Mouse (Mus musculus) heart, adult 2 months (tissue): Measurements from ENCODE around the gene Tenm4.

Experiments used
- CTCF ChIP-seq: fragments of 200-600 bp; IDR thresholded peaks from 2 replicates; pipeline ENCODE4 v1.8.1; 2022; ENCODE audit warnings: antibody characterized with exemption, mild to moderate bottlenecking, moderate library complexity
- EP300 ChIP-seq: fragments of 200-500 bp; IDR thresholded peaks from 2 replicates; pipeline ENCODE4 v1.6.1; 2011; ENCODE audit warnings: low read depth, low read length, control low read depth; ENCODE audit not compliant: insufficient read depth
- POLR2A ChIP-seq: fragments of 200-500 bp; IDR thresholded peaks from 2 replicates; pipeline ENCODE4 v1.6.1; 2011; ENCODE audit warnings: mild to moderate bottlenecking, low read depth, low read length, control low read depth; ENCODE audit not compliant: insufficient read depth

GRCm38 (mm10) chr7:96661352-96662169 lies 490.5 kb downstream of the Tenm4 start:
- TF ChIP-seq CTCF (no peak), POLR2A (no peak), EP300 (no peak)
